Mouse (Mus musculus) liver, embryonic 14.5 days (tissue): ENCODE measurements around the gene Grip2.

ENCODE experiments used
- CTCF ChIP-seq: IDR thresholded peaks from 2 replicates; pipeline ENCODE4 v1.5.1; 2016; ENCODE audit warnings: antibody characterized with exemption, low read depth, control low read depth
- EP300 ChIP-seq: IDR thresholded peaks from 2 replicates; pipeline ENCODE4 v1.6.1; 2016; ENCODE audit warnings: antibody characterized with exemption, low read depth

DNA sequence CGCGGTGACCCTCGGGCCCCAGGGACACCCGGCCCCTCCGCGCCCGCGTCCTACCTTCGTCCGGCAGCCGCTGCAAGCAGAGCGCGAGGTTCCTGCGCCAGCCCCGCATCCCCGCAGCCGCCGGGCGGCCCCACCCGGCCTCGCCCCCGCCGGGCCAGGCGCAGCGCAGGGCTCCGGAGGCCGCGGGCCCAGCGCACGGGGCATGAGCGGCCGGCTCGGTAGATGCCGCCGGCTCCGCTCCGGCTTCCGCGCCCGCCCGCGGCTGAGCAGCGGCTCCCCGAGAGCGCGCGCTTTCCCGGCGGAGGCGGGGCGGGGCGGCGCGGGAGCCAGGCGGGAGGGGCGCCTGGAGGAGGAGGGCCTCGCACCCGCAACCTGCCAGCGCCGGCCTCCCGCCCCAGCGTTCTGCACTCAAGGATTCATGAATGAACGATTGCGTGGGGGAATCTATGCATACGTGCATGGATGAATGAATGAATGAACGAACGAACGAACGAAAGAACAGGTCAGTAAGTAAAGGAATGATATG, 16.6 kb upstream of the Grip2 start:
- TF ChIP-seq CTCF (no peak), EP300 (no peak)
